In the genomic region with DNA sequence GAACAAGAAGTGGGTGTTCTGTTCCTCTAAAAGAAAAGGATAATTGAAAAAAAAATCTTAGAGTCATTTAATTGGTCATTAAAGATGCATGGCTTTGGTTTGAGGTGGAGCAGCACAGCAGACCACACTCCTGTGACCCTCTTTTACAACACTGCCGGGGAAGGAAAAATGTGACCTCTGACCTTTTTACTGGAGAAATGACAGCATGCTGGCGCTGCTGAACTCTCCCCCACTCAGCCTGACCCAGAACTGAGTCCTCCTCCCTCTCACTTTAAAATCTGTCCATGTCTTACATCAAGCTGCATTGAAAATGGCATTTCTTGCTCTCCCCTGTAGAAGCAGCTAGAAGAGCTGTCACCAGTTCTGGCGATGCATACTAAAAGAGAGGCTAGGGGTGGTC, we compare ENCODE assay signal across 20 mouse cellular contexts. TPM values are rescaled to one million over a fixed set of nuclear protein-coding genes. Genes with fewer than 3 reads are reported as not detected.
DNase-seq lines count a peak whose midpoint lies in the region; ATAC-seq lines count a peak whose summit lies in the region.
"Had no signal": no experiment of that assay in that cellular context is flagged by ENCODE, and none has a peak within 500 bp of the region (broad histone marks: within the 10 kb centered on the region; RNA-seq: fewer than 3 reads in every experiment).

No protein-coding gene starts in this region.

- H3K27me3 ChIP-seq in kidney, embryonic 15.5 days: no peaks in the 10 kb centered on the region
- no peaks in the 10 kb centered on the region for H3K27me3 ChIP-seq in limb, embryonic 11.5 days (ENCODE audit: control insufficient read depth, insufficient read depth, low read length)
- no peaks in the 10 kb centered on the region for H3K27me3 ChIP-seq in forebrain, embryonic 13.5 days
- H3K27me3 ChIP-seq: embryonic facial prominence, embryonic 12.5 days; liver, embryonic 12.5 days; Patski had no signal

- H3K36me3 ChIP-seq in kidney, embryonic 15.5 days: no peaks in the 10 kb centered on the region
- no peaks in the 10 kb centered on the region for H3K36me3 ChIP-seq in limb, embryonic 11.5 days (ENCODE audit: control insufficient read depth, insufficient read depth, low read length)
- no peaks in the 10 kb centered on the region for H3K36me3 ChIP-seq in forebrain, embryonic 13.5 days (ENCODE audit: poor library complexity, severe bottlenecking)
- H3K36me3 ChIP-seq: embryonic facial prominence, embryonic 12.5 days; forebrain, embryonic 10.5 days; liver, embryonic 12.5 days had no signal

- H3K27ac ChIP-seq in kidney, embryonic 15.5 days: no peak overlapping the region
- peak overlapping the region; percentile 76 for H3K27ac ChIP-seq in brown adipose tissue, adult 24 weeks (replicated peaks; ENCODE audit: low read depth, low read length)
- peak overlapping the region; percentile 50 for H3K27ac ChIP-seq in limb, embryonic 11.5 days (replicated peaks; ENCODE audit: low read depth, low read length)
- no peak overlapping the region for H3K27ac ChIP-seq in forebrain, embryonic 13.5 days
- H3K27ac ChIP-seq: embryonic facial prominence, embryonic 12.5 days; forebrain, embryonic 10.5 days; left cerebral cortex, adult 2 months; liver, embryonic 12.5 days had no signal

- 14% methylated on average over 3 of the region's 3 CpGs for WGBS in kidney, embryonic 15.5 days
- 4% methylated on average over 3 of the region's 3 CpGs for WGBS in limb, embryonic 11.5 days
- WGBS in forebrain, embryonic 13.5 days: 37% methylated on average over 3 of the region's 3 CpGs

- H3K9me3 ChIP-seq in kidney, embryonic 15.5 days (replicated peaks): no peaks in the 10 kb centered on the region
- no peaks in the 10 kb centered on the region for H3K9me3 ChIP-seq in limb, embryonic 11.5 days (ENCODE audit: control insufficient read depth, low read length)
- no peaks in the 10 kb centered on the region for H3K9me3 ChIP-seq in forebrain, embryonic 13.5 days (replicated peaks)
- H3K9me3 ChIP-seq: embryonic facial prominence, embryonic 12.5 days; forebrain, embryonic 10.5 days; liver, embryonic 12.5 days had no signal

- no peak for DNase-seq in kidney, adult 18-20 months
- peak; percentile 56 for DNase-seq in MN1 (ENCODE audit: low spot score)
- peak; percentile 58 for DNase-seq in limb, embryonic 11.5 days (ENCODE audit: low spot score)
- DNase-seq in frontal cortex, postnatal 10 days (ENCODE audit: low spot score in 2 of 2): no peak
- DNase-seq in ovary, postnatal 14 days (ENCODE audit: low spot score): no peak
- DNase-seq: cerebellum, adult 8-10 months; heart, adult 11 months; thymus, postnatal 4 days had no signal

- H3K9ac ChIP-seq in kidney, embryonic 15.5 days: no peak overlapping the region
- no peak overlapping the region for H3K9ac ChIP-seq in limb, embryonic 11.5 days (ENCODE audit: low read length)
- H3K9ac ChIP-seq in forebrain, embryonic 13.5 days: no peak overlapping the region
- H3K9ac ChIP-seq: embryonic facial prominence, embryonic 12.5 days; liver, embryonic 12.5 days had no signal

- no peak overlapping the region for H3K4me3 ChIP-seq in kidney, embryonic 15.5 days (replicated peaks)
- H3K4me3 ChIP-seq in brown adipose tissue, adult 24 weeks (ENCODE audit: insufficient read depth, low read depth, low read length): no peak overlapping the region
- no peak overlapping the region for H3K4me3 ChIP-seq in limb, embryonic 11.5 days (ENCODE audit: low read depth, low read length)
- H3K4me3 ChIP-seq in forebrain, embryonic 13.5 days: no peak overlapping the region
- H3K4me3 ChIP-seq: embryonic facial prominence, embryonic 12.5 days; forebrain, embryonic 10.5 days; left cerebral cortex, adult 2 months; liver, embryonic 12.5 days had no signal

- peaks cover 12% of the 10 kb centered on the region for H3K4me1 ChIP-seq in kidney, embryonic 15.5 days
- peaks cover 3% of the 10 kb centered on the region; the same call in 1 of the 2 replicates for H3K4me1 ChIP-seq in brown adipose tissue, adult 24 weeks (ENCODE audit: control insufficient read depth, insufficient read depth, insufficient read length, low read length)
- H3K4me1 ChIP-seq in limb, embryonic 11.5 days (ENCODE audit: control insufficient read depth, insufficient read depth, low read length): peaks cover 12% of the 10 kb centered on the region
- H3K4me1 ChIP-seq in forebrain, embryonic 13.5 days: 0 out of 2 replicates have a peak, but pooled peaks cover 6% of the 10 kb centered on the region
- H3K4me1 ChIP-seq: embryonic facial prominence, embryonic 12.5 days had no signal

- H3K4me2 ChIP-seq in kidney, embryonic 15.5 days: 0 out of 2 replicates have a peak overlapping the region, but pooled peaks have one; percentile 19
- H3K4me2 ChIP-seq in limb, embryonic 11.5 days (ENCODE audit: low read depth, severe bottlenecking): peak overlapping the region; percentile 3; the same call in 1 of the 2 replicates
- H3K4me2 ChIP-seq in forebrain, embryonic 13.5 days: no peak overlapping the region
- H3K4me2 ChIP-seq: embryonic facial prominence, embryonic 12.5 days; liver, embryonic 12.5 days had no signal

- peak; percentile 73 for ATAC-seq in kidney, embryonic 15.5 days (replicated peaks; ENCODE audit: low FRiP score)
- ATAC-seq in limb, embryonic 11.5 days (ENCODE audit: insufficient number of reproducible peaks, low FRiP score, low TSS enrichment, low read depth): peak; percentile 86
- no peak for ATAC-seq in forebrain, embryonic 13.5 days
- ATAC-seq: liver, embryonic 12.5 days; midbrain, embryonic 16.5 days; Patski had no signal

RNA-seq across cellular contexts. Expression of gene Rnf7, which starts 14.7 kb away (rescaled TPM):
- polyA plus RNA-seq in kidney, embryonic 15.5 days (2015; fragmentation: Nextera tagmentation; extraction: Ambion mirVana): 208 and 216 TPM in 2 replicates
- 175 and 193 TPM in 2 replicates for polyA plus RNA-seq in brown adipose tissue, adult 24 weeks (2012; ENCODE audit: insufficient read depth, insufficient read length, missing spikeins)
- polyA plus RNA-seq in limb, embryonic 11.5 days (2014; fragmentation: Nextera tagmentation; extraction: Ambion mirVana): 275 and 276 TPM in 2 replicates
- polyA plus RNA-seq in forebrain, embryonic 13.5 days (2015; fragmentation: Nextera tagmentation; extraction: Ambion mirVana): 235 and 239 TPM in 2 replicates

RNA-seq across cellular contexts. Expression of gene Gm28729, which starts 31.9 kb away (rescaled TPM):
- not detected in 2 replicates for polyA plus RNA-seq in kidney, embryonic 15.5 days (2015; fragmentation: Nextera tagmentation; extraction: Ambion mirVana)
- polyA plus RNA-seq in brown adipose tissue, adult 24 weeks (2012; ENCODE audit: insufficient read depth, insufficient read length, missing spikeins): not detected in 2 replicates
- not detected in 2 replicates for polyA plus RNA-seq in limb, embryonic 11.5 days (2014; fragmentation: Nextera tagmentation; extraction: Ambion mirVana)
- 0.10 and 0.14 TPM in 2 replicates for polyA plus RNA-seq in forebrain, embryonic 13.5 days (2015; fragmentation: Nextera tagmentation; extraction: Ambion mirVana)
- polyA plus RNA-seq: embryonic facial prominence, embryonic 12.5 days; forebrain, embryonic 10.5 days; heart, postnatal 0 days; liver, embryonic 12.5 days; neural tube, embryonic 14.5 days; Patski; spleen, adult 2 months had no signal

Comparison
In these comparisons a context has a peak if more than half of its experiments do, and no peak if none do; other contexts are left out.
1. H3K27ac ChIP-seq: peak in brown adipose tissue, adult 24 weeks (single experiment) and limb, embryonic 11.5 days (single experiment); none in kidney, embryonic 15.5 days (single experiment) and forebrain, embryonic 13.5 days (single experiment).
2. DNase-seq: peak in MN1 (single experiment) and limb, embryonic 11.5 days (single experiment); none in kidney, adult 18-20 months (single experiment), frontal cortex, postnatal 10 days (0 of 2) and ovary, postnatal 14 days (single experiment).